Mouse (Mus musculus) E14TG2a.4 (cell line): Measurements from ENCODE around the gene Hist1h2bh.

Experiments
- CTCF ChIP-seq: conservative IDR thresholded peaks from 2 replicates; pipeline ENCODE4 v1.5.1; 2014; ENCODE audit warnings: low read length
- POU5F1 ChIP-seq: IDR thresholded peaks from 2 replicates; pipeline ENCODE4 v1.6.1; 2014; ENCODE audit warnings: low read length, borderline replicate concordance

DNA sequence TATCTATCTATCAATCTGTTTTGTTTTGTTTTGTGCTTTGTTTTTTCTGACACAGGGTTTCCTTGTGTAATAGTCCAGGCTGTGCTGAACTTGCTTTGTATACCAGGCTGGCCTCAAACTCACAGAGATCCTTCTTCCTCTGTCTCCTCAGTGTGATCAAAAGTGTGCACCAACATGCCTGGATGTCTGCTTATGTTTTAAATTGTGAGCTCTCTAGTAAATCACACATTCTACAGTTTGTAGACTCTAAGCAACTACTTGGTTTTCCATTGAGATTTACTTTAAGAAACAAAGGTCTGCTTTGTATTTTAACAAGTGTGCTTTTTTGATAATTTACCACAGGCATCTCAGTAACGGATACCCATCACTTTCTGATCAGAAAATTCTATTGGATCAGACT lies 34.6 kb upstream of the Hist1h2bh start:
- no peak for TF ChIP-seq CTCF
- TF ChIP-seq POU5F1: no peak
